Mouse (Mus musculus): ENCODE measurements at regions not wholly inside any gene's neighbourhood (a gene's known extent, or its start where the extent isn't known, plus 50 kb on each side); places are given as distances from the start of the nearest gene placed in this dataset.

- DNase-seq (ENCODE audit: low read depth, low spot score), result no peak
- Histone ChIP-seq H3K27me3 (ENCODE audit: control insufficient read depth in 1 of 2, insufficient read depth in 2 of 2, low read length in 2 of 2) (no peaks in the 10 kb centered on the region), H3K4me3 (ENCODE audit: control insufficient read depth in 1 of 2, insufficient read depth in 1 of 2, low read depth in 2 of 2, low read length in 2 of 2) (no peak overlapping the region), H3K36me3 (ENCODE audit: control insufficient read depth in 1 of 2, insufficient read depth in 2 of 2, low read length in 2 of 2) (peaks cover 0 to 4% of the 10 kb centered on the region in 2 experiments; a peak in 2 of 4 replicates), H3K4me1 (ENCODE audit: control insufficient read depth in 1 of 2, insufficient read depth in 2 of 2, low read length in 2 of 2) (peaks cover 5 to 20% of the 10 kb centered on the region in 2 experiments), H3K9ac (ENCODE audit: control insufficient read depth, low read depth, low read length, poor library complexity, severe bottlenecking) (no peak overlapping the region), H3K79me2 (ENCODE audit: control insufficient read depth, insufficient read depth, low read length, poor library complexity) (no peaks in the 10 kb centered on the region), H3K9me3 (replicated peaks; ENCODE audit: insufficient read depth, low read length) (no peaks in the 10 kb centered on the region), H3K27ac (ENCODE audit: control insufficient read depth, low read depth, low read length) (no peak overlapping the region)
- TF ChIP-seq SIN3A (IDR thresholded peaks at IDR 0.05; ENCODE audit: low read length) (no peak), NELFE (IDR thresholded peaks at IDR 0.05; ENCODE audit: low read depth, low read length) (no peak), HCFC1 (IDR thresholded peaks at IDR 0.05; ENCODE audit: low read depth, low read length) (no peak), MXI1 (IDR thresholded peaks at IDR 0.05; ENCODE audit: low read depth, low read length) (no peak), CHD2 (IDR thresholded peaks at IDR 0.05; ENCODE audit: low read length) (no peak), TCF12 (IDR thresholded peaks at IDR 0.05; ENCODE audit: low read depth, low read length) (no peak), MAZ (IDR thresholded peaks at IDR 0.05; ENCODE audit: low read depth, low read length) (no peak), ELF1 (IDR thresholded peaks at IDR 0.05; ENCODE audit: low read depth, low read length) (no peak), RAD21 (IDR thresholded peaks at IDR 0.05; ENCODE audit: low read depth, low read length) (no peak), UBTF (IDR thresholded peaks at IDR 0.05; ENCODE audit: borderline replicate concordance, insufficient read depth, low read depth, low read length) (no peak), ZNF384 (IDR thresholded peaks at IDR 0.05; ENCODE audit: low read depth, low read length) (no peak), ZMIZ1 (IDR thresholded peaks at IDR 0.05; ENCODE audit: low read depth, low read length) (no peak), E2F4 (IDR thresholded peaks at IDR 0.05; ENCODE audit: borderline replicate concordance, low read depth, low read length) (no peak), MAX (IDR thresholded peaks at IDR 0.05; ENCODE audit: low read length) (no peak), CHD1 (IDR thresholded peaks at IDR 0.05; ENCODE audit: low read depth, low read length) (no peak)
These were observed 104.5 kb downstream of the Tomm20 start for GRCm38 (mm10) chr8:126841187-126841586.

GRCm38 (mm10) chr8:126839712-126840355, 105.8 kb downstream of the Tomm20 start:
- H3K4me1 ChIP-seq (ENCODE audit: control insufficient read depth in 1 of 2, insufficient read depth in 2 of 2, low read length in 2 of 2), result peaks cover 10 to 21% of the 10 kb centered on the region in 2 experiments

More at GRCm38 (mm10) chr8:126839712-126840355, 105.8 kb downstream of the Tomm20 start:
- Histone ChIP-seq H3K9ac (ENCODE audit: control insufficient read depth, low read depth, low read length, poor library complexity, severe bottlenecking) (no peak overlapping the region), H3K36me3 (ENCODE audit: control insufficient read depth in 1 of 2, insufficient read depth in 2 of 2, low read length in 2 of 2) (peaks cover 0 to 14% of the 10 kb centered on the region in 2 experiments; a peak in 2 of 4 replicates), H3K9me3 (replicated peaks; ENCODE audit: insufficient read depth, low read length) (no peaks in the 10 kb centered on the region), H3K4me3 (ENCODE audit: control insufficient read depth in 1 of 2, insufficient read depth in 1 of 2, low read depth in 2 of 2, low read length in 2 of 2) (no peak overlapping the region), H3K79me2 (ENCODE audit: control insufficient read depth, insufficient read depth, low read length, poor library complexity) (no peaks in the 10 kb centered on the region), H3K27ac (ENCODE audit: control insufficient read depth, low read depth, low read length) (no peak overlapping the region), H3K27me3 (ENCODE audit: control insufficient read depth in 1 of 2, insufficient read depth in 2 of 2, low read length in 2 of 2) (no peaks in the 10 kb centered on the region)
- DNase-seq (ENCODE audit: low read depth, low spot score), result no peak
- no peak for TF ChIP-seq CHD1 (IDR thresholded peaks at IDR 0.05; ENCODE audit: low read depth, low read length)
- no peak for TF ChIP-seq POLR2AphosphoS2 (IDR thresholded peaks at IDR 0.05; ENCODE audit: low read length)
- TF ChIP-seq SMC3 (IDR thresholded peaks at IDR 0.05; ENCODE audit: low read depth, low read length), result no peak
- TF ChIP-seq GABPA (IDR thresholded peaks at IDR 0.05; ENCODE audit: low read depth, low read length), result no peak
- no peak for TF ChIP-seq USF1 (IDR thresholded peaks at IDR 0.05; ENCODE audit: low read depth, low read length)
- no peak for TF ChIP-seq ZMIZ1 (IDR thresholded peaks at IDR 0.05; ENCODE audit: low read depth, low read length)
- no peak for TF ChIP-seq TBP (IDR thresholded peaks at IDR 0.05; ENCODE audit: low read depth, low read length)
- no peak for TF ChIP-seq TAL1 (IDR thresholded peaks at IDR 0.05; ENCODE audit: low read length)
- TF ChIP-seq RCOR1 (IDR thresholded peaks at IDR 0.05; ENCODE audit: low read depth, low read length), result no peak
